Mouse (Mus musculus) hindbrain, embryonic 13.5 days (tissue): ENCODE data around the gene Olfr493. TPM values are rescaled to one million over a fixed set of nuclear protein-coding genes. Genes with fewer than 3 reads are reported as not detected.

ENCODE experiments used
- ATAC-seq: fragments of 200-750 bp; cut with Nextera tagmentation; 2 replicates; pipeline ENCODE4 v1.8.0; 2017; ENCODE audit warnings: moderate TSS enrichment; ENCODE audit not compliant: low FRiP score
- H3K27ac ChIP-seq: fragments of 300-500 bp; sonication (generic); 2 replicates; pipeline ENCODE4 v1.5.1; 2015; ENCODE audit warnings: inconsistent platforms, mild to moderate bottlenecking, moderate library complexity
- H3K27me3 ChIP-seq: fragments of 300-500 bp; sonication (generic); 2 replicates; pipeline ENCODE4 v1.6.1; 2015; ENCODE audit warnings: mild to moderate bottlenecking, inconsistent platforms
- H3K36me3 ChIP-seq: fragments of 300-500 bp; sonication (generic); 2 replicates; pipeline ENCODE4 v1.6.1; 2015; ENCODE audit warnings: mild to moderate bottlenecking, inconsistent platforms
- H3K4me1 ChIP-seq: fragments of 300-500 bp; sonication (generic); replicated peaks from 2 replicates; pipeline ENCODE4 v1.6.1; 2015; ENCODE audit warnings: inconsistent platforms
- H3K4me2 ChIP-seq: fragments of 300-500 bp; sonication (generic); 2 replicates; pipeline ENCODE4 v1.6.1; 2015; ENCODE audit warnings: inconsistent platforms, mild to moderate bottlenecking, moderate library complexity
- H3K4me3 ChIP-seq: fragments of 300-500 bp; sonication (generic); 2 replicates; pipeline ENCODE4 v1.5.1; 2015; ENCODE audit warnings: mild to moderate bottlenecking, inconsistent platforms
- H3K9ac ChIP-seq: fragments of 300-500 bp; sonication (generic); 2 replicates; pipeline ENCODE4 v1.6.1; 2015; ENCODE audit warnings: mild to moderate bottlenecking, inconsistent platforms
- H3K9me3 ChIP-seq: fragments of 300-500 bp; sonication (generic); 2 replicates; pipeline ENCODE4 v1.6.1; 2016; ENCODE audit warnings: inconsistent platforms
- WGBS: fragments of 180-500 bp; shearing (Covaris S2); methylation state at CpG from one replicate; pipeline ENCODE4 v1.1.7; 2015; 5-methylcytosine and 5-hydroxymethylcytosine counted together
- polyA plus RNA-seq: library from polyadenylated mRNA; unstranded; fragments of >200 nt; fragmentation: Nextera tagmentation; extraction: Ambion mirVana; gene quantifications from 2 replicates; pipeline ENCODE4 v1.2.1, GENCODE M21; 2015

Olfr493 gene
- polyA plus RNA-seq: not detected in 2 replicates

GRCm38 (mm10) chr7:108346879-108347278 lies at the start of gene Olfr493:
Olfr493 (minus strand) TSS chr7:108346979.
- WGBS: 70% methylated on average over 1 of the region's 1 CpGs
- H3K9ac ChIP-seq: no peak within 1 kb of the TSS
- H3K4me1 ChIP-seq: no peaks in the 10 kb centered on the region
- H3K27ac ChIP-seq: no peak within 1 kb of the TSS
- no peak for ATAC-seq
- no peak within 1 kb of the TSS for H3K4me3 ChIP-seq
- no peaks in the 10 kb centered on the region for H3K27me3 ChIP-seq
- no peak within 1 kb of the TSS for H3K4me2 ChIP-seq
- H3K36me3 ChIP-seq: no peaks in the 10 kb centered on the region
- no peaks in the 10 kb centered on the region for H3K9me3 ChIP-seq

DNA sequence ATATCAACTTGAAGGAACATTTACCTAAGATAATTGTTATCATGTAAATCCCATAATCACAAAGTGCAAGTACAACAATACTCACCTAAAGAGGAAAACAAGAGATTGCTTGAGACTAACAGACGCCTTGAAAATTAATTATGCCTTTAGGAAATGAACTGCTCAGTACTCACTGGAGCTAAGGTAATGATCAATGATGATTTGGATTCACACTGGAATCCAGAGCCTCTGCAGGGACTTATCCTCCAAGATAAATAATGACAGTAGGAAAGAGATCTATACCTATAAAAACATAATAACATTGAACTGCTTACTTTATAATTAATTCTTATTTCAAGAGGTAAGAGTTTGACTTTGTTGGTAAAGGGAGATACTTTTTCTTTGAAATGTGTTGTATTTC lies 46.1 kb upstream of the Olfr493 start, which contains the start of gene Olfr495:
TSS of gene Olfr495 (plus strand) at position 301 of the 400 bp plus-strand sequence.
- ATAC-seq: no peak

DNA sequence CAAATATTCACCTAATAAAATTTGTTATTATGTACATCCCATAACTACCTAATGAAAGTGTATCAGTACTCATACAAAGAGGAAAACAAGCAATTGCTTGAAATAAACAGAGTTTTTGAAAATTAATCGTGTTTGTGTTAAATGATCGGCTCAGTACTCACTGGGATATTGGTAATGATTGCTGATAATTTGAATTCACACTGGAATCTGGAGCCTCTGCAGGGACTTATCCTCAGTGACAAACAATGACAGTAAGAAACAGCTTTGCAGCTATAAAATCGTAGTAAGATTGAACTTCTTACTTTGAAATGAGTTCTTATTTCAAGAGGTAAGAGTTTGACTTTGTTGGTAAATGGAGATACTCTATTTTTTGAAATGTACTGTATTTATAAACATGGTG lies 18.3 kb upstream of the Olfr493 start, which contains the start of gene Olfr494:
TSS of gene Olfr494 (plus strand) at position 301 of the 400 bp plus-strand sequence.
- Histone ChIP-seq H3K4me3 (no peak within 1 kb of the TSS), H3K9ac (no peak within 1 kb of the TSS), H3K27ac (no peak within 1 kb of the TSS), H3K4me2 (no peak within 1 kb of the TSS), H3K36me3 (no peaks in the 10 kb centered on the region), H3K4me1 (no peaks in the 10 kb centered on the region), H3K9me3 (no peaks in the 10 kb centered on the region), H3K27me3 (no peaks in the 10 kb centered on the region)
- WGBS: 88% methylated on average over 3 of the region's 3 CpGs
- ATAC-seq: no peak

More for the DNA sequence above, 46.1 kb upstream of the Olfr493 start, which contains the start of gene Olfr495:
- no peaks in the 10 kb centered on the region for H3K9me3 ChIP-seq
- H3K36me3 ChIP-seq: no peaks in the 10 kb centered on the region
- no peak within 1 kb of the TSS for H3K27ac ChIP-seq
- 85% methylated on average over 1 of the region's 1 CpGs for WGBS
- no peaks in the 10 kb centered on the region for H3K27me3 ChIP-seq
- no peaks in the 10 kb centered on the region for H3K4me1 ChIP-seq
- H3K4me2 ChIP-seq: no peak within 1 kb of the TSS
- no peak within 1 kb of the TSS for H3K9ac ChIP-seq
- H3K4me3 ChIP-seq: no peak within 1 kb of the TSS

- Histone ChIP-seq H3K9me3 (no peaks in the 10 kb centered on the region), H3K27me3 (no peaks in the 10 kb centered on the region), H3K4me1 (no peaks in the 10 kb centered on the region)
Observed at GRCm38 (mm10) chr7:108323574-108323973, 23.2 kb downstream of the Olfr493 start, which contains the start of gene Olfr492. Olfr492 (minus strand) TSS chr7:108323674.

DNA sequence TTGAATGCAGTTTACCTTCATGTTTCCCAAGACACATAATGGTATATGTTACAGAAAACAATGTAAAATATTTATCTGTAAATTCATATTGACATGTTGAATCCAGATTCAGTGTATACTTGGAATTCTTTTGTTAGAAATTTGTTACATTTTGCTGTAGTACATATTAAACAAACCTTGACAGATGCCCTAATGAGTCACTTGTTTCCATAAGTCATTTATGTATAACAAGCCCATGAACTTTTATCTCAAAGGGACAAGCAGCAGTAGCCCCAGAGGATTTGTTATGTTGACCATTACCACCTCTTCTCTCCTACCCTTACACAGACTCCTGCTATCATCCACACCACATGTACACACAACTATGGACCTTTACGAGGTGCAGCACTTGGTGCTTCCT lies 33.6 kb downstream of the Olfr493 start, which contains the start of gene Olfr491:
TSS of gene Olfr491 (plus strand) at position 301 of the 400 bp plus-strand sequence.
- Histone ChIP-seq H3K4me3 (no peak within 1 kb of the TSS), H3K27ac (no peak within 1 kb of the TSS), H3K27me3 (no peaks in the 10 kb centered on the region), H3K4me1 (no peaks in the 10 kb centered on the region), H3K9ac (no peak within 1 kb of the TSS), H3K36me3 (no peaks in the 10 kb centered on the region), H3K4me2 (no peak within 1 kb of the TSS), H3K9me3 (no peaks in the 10 kb centered on the region)
- ATAC-seq: no peak
- WGBS: 70% methylated on average over 1 of the region's 1 CpGs

More at GRCm38 (mm10) chr7:108323574-108323973, 23.2 kb downstream of the Olfr493 start, which contains the start of gene Olfr492:
- 92% methylated on average over 2 of the region's 2 CpGs for WGBS
- Histone ChIP-seq H3K4me2 (no peak within 1 kb of the TSS), H3K36me3 (no peaks in the 10 kb centered on the region), H3K9ac (no peak within 1 kb of the TSS), H3K4me3 (no peak within 1 kb of the TSS), H3K27ac (no peak within 1 kb of the TSS)
- no peak for ATAC-seq

Other genes starting within 250 kb of the Olfr493 start
- not detected in 2 replicates for gene Olfr482, start 249.4 kb downstream of the Olfr493 start, polyA plus RNA-seq
- gene Olfr483, start 246.1 kb downstream of the Olfr493 start, polyA plus RNA-seq: not detected in 2 replicates
- not detected in 2 replicates for gene Olfr484, start 219.5 kb downstream of the Olfr493 start, polyA plus RNA-seq
- not detected in 2 replicates for gene Olfr485, start 187.1 kb downstream of the Olfr493 start, polyA plus RNA-seq
- not detected in 2 replicates for gene Olfr486, start 174.2 kb downstream of the Olfr493 start, polyA plus RNA-seq
- gene Olfr487, start 132.3 kb downstream of the Olfr493 start, polyA plus RNA-seq: not detected in 2 replicates
- gene Olfr488, start 88.6 kb downstream of the Olfr493 start, polyA plus RNA-seq: not detected in 2 replicates
- gene Olfr490, start 58.0 kb downstream of the Olfr493 start, polyA plus RNA-seq: not detected in 2 replicates
- gene Olfr491, start 33.5 kb downstream of the Olfr493 start, polyA plus RNA-seq: not detected in 2 replicates
- not detected in 2 replicates for gene Olfr492, start 23.3 kb downstream of the Olfr493 start, polyA plus RNA-seq
- not detected in 2 replicates for gene Olfr494, start 18.4 kb upstream of the Olfr493 start, polyA plus RNA-seq
- gene Olfr495, start 46.2 kb upstream of the Olfr493 start, polyA plus RNA-seq: not detected in 2 replicates
- gene Olfr497, start 73.4 kb upstream of the Olfr493 start, polyA plus RNA-seq: not detected in 2 replicates
- gene Olfr498, start 118.3 kb upstream of the Olfr493 start, polyA plus RNA-seq: not detected in 2 replicates
- not detected in 2 replicates for gene Olfr502, start 178.1 kb upstream of the Olfr493 start, polyA plus RNA-seq
- gene Olfr503, start 197.5 kb upstream of the Olfr493 start, polyA plus RNA-seq: not detected in 2 replicates
- not detected in 2 replicates for gene Olfr504, start 218.8 kb upstream of the Olfr493 start, polyA plus RNA-seq